Mouse (Mus musculus) cerebellum, adult (tissue): Measurements from ENCODE around the gene Mrps35.

Experiments used
- ATAC-seq: cut with Nextera tagmentation; 2 replicates; pipeline ENCODE4 v1.9.2; 2017; ENCODE audit warnings: mild to moderate bottlenecking, moderate library complexity, mixed read lengths; ENCODE audit not compliant: insufficient number of reproducible peaks, low FRiP score, low TSS enrichment

Gene Mrps35

GRCm38 (mm10) chr6:147042291-147043290, at the start of gene Mrps35:
Mrps35 (plus strand) TSS chr6:147042764.
- peak; percentile 98 for ATAC-seq

GRCm38 (mm10) chr6:146994236-146994635, 48.3 kb upstream of the Mrps35 start:
- no peak for ATAC-seq

GRCm38 (mm10) chr6:146995391-146995790, 47.2 kb upstream of the Mrps35 start:
- no peak for ATAC-seq

- ATAC-seq, result no peak
Observed at GRCm38 (mm10) chr6:146995878-146996277, 46.7 kb upstream of the Mrps35 start.

GRCm38 (mm10) chr6:146997006-146997405, 45.6 kb upstream of the Mrps35 start:
- no peak for ATAC-seq

- no peak for ATAC-seq
Observed at GRCm38 (mm10) chr6:146998710-146999109, 43.9 kb upstream of the Mrps35 start.

- ATAC-seq, result no peak
Observed at GRCm38 (mm10) chr6:146999302-146999701, 43.3 kb upstream of the Mrps35 start.

- no peak for ATAC-seq
Observed at GRCm38 (mm10) chr6:146999755-147000154, 42.8 kb upstream of the Mrps35 start.

- ATAC-seq, result no peak
Observed at GRCm38 (mm10) chr6:147008148-147008547, 34.4 kb upstream of the Mrps35 start.

GRCm38 (mm10) chr6:147010358-147010757, 32.2 kb upstream of the Mrps35 start:
- no peak for ATAC-seq

GRCm38 (mm10) chr6:147010811-147011520, 31.6 kb upstream of the Mrps35 start:
- ATAC-seq, result no peak

GRCm38 (mm10) chr6:147011555-147011954, 31.0 kb upstream of the Mrps35 start:
- no peak for ATAC-seq

- ATAC-seq, result no peak
Observed at GRCm38 (mm10) chr6:147011977-147012376, 30.6 kb upstream of the Mrps35 start.

GRCm38 (mm10) chr6:147013546-147013945, 29.0 kb upstream of the Mrps35 start:
- no peak for ATAC-seq

GRCm38 (mm10) chr6:147017906-147018305, 24.7 kb upstream of the Mrps35 start:
- no peak for ATAC-seq

- ATAC-seq, result no peak
Observed at GRCm38 (mm10) chr6:147018364-147018763, 24.2 kb upstream of the Mrps35 start.

- no peak for ATAC-seq
Observed at GRCm38 (mm10) chr6:147021181-147021580, 21.4 kb upstream of the Mrps35 start.

- no peak for ATAC-seq
Observed at GRCm38 (mm10) chr6:147022375-147023132, 20.0 kb upstream of the Mrps35 start.

- ATAC-seq, result no peak
Observed at GRCm38 (mm10) chr6:147023133-147023395, 19.5 kb upstream of the Mrps35 start.

GRCm38 (mm10) chr6:147023568-147023967, 19.0 kb upstream of the Mrps35 start:
- no peak for ATAC-seq

GRCm38 (mm10) chr6:147024761-147025160, 17.8 kb upstream of the Mrps35 start:
- ATAC-seq, result no peak
